Mouse (Mus musculus) G1E (cell line): ENCODE results near the gene Pkd1l1.

Experiments used
- CTCF ChIP-seq: IDR thresholded peaks from 2 replicates; pipeline ENCODE4 v1.5.1; 2012; ENCODE audit warnings: low read depth, low read length, inconsistent platforms, mixed read lengths
- GATA1 ChIP-seq: IDR thresholded peaks from 2 replicates; pipeline ENCODE4 v1.6.1; 2012; ENCODE audit warnings: borderline replicate concordance, low read length, inconsistent platforms, mixed read lengths
- POLR2AphosphoS5 ChIP-seq: IDR thresholded peaks from 2 replicates; pipeline ENCODE4 v1.6.1; 2012; ENCODE audit warnings: low read depth, low read length, inconsistent platforms; ENCODE audit not compliant: insufficient replicate concordance
- TAL1 ChIP-seq: conservative IDR thresholded peaks from 2 replicates; pipeline ENCODE4 v1.6.1; 2012; ENCODE audit warnings: low read depth, low read length, inconsistent platforms, mixed read lengths

DNA sequence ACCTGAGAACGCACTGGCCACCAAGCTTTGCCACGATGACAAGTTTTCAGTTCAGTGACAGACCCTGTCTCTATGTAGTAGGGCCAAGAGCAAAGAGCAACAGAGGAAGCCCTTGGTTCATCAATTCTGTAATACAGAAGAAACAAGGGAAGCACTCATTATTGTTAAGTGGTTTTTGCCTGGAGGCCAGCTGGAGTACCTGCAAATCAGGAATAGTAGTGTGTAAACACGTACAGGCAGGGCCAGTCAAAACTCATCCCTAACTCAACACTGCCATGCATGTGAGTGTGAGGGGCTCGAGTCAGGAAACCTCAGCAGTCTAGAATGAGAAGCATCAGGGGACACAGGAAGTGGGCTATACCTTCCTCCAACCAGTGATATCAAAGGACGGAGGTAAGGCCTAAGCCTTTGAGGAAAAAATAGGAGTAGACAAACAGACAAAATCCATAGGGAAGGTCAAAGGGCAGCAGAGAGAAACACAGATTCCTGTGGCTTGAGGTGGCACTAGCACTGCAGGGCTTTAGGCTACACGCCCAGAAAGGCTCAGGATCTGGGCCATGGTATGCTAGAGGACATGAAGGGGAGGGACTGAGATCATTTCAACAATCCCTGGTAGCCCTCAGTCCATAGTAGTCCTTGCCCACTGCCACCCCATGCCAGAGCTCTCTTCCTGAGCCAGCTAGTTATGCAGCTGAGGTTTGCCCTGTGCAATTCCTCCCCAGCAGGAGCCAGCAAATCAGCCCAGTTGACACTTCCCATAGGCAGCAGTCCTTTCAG lies 45.6 kb upstream of the Pkd1l1 start:
- TF ChIP-seq CTCF, result no peak
- no peak for TF ChIP-seq GATA1
- no peak for TF ChIP-seq TAL1
- TF ChIP-seq POLR2AphosphoS5, result no peak
